Mouse (Mus musculus) heart, postnatal 36 days (tissue): ENCODE data around the gene Lamtor4. TPM values are rescaled to one million over a fixed set of nuclear protein-coding genes. Genes with fewer than 3 reads are reported as not detected.
A peak's percentile ranks its signal among the peaks of the same experiment; 100 is the strongest.
"Not testable (repeated sequence)": the region's sequence is repeated elsewhere in the genome, so short reads cannot be mapped to it uniquely, and the experiment has no call there.

Experiments
- DNase-seq, 2 experiments: peaks; one replicate each; pipeline ENCODE4 v3.0.0; 2021 to 2022
- intact Hi-C: fragments of 180-260 bp; cut with DNase I; formaldehyde crosslinking; loops from one replicate; pipeline ENCODE4 v1.15.1; 2025
- total RNA-seq, 2 experiments: library from RNA; stranded (reverse); gene quantifications; 2 replicates each; pipeline ENCODE4 v1.2.3; 2021

Gene Lamtor4
- total RNA-seq, result 10 to 100 TPM; 57.2 to 61.0 TPM

- intact Hi-C loops, result loop anchor here (5.0 kb wide), 1 partner anchor 367 kb away; the partner anchor contains the start of gene A430033K04Rik
Observed at GRCm38 (mm10) chr5:138255353-138256093, at the start of gene Lamtor4. TSS of gene Lamtor4 (plus strand) at chr5:138255482.

GRCm38 (mm10) chr5:138207253-138207652 lies 48.0 kb upstream of the Lamtor4 start:
- intact Hi-C loops, result no loop called here

More at GRCm38 (mm10) chr5:138255353-138256093, at the start of gene Lamtor4:
- DNase-seq, result peak; percentile 84 to 90

GRCm38 (mm10) chr5:138207873-138208272 lies 47.4 kb upstream of the Lamtor4 start:
- no peak for DNase-seq
- intact Hi-C loops, result loop anchor here (1.0 kb wide), 1 partner anchor 25 kb away; no protein-coding TSS in a partner anchor

More at GRCm38 (mm10) chr5:138207253-138207652, 48.0 kb upstream of the Lamtor4 start:
- no peak for DNase-seq

- intact Hi-C loops, result loop anchor here (2.0 kb wide), 1 partner anchor 68 kb away; no protein-coding TSS in a partner anchor
- DNase-seq, result not testable (repeated sequence)
Observed at GRCm38 (mm10) chr5:138216632-138217031, 38.6 kb upstream of the Lamtor4 start.

- intact Hi-C loops, result loop anchor here (10.0 kb wide), 1 partner anchor 255 kb away; no protein-coding TSS in a partner anchor
- DNase-seq, result no peak
Observed at GRCm38 (mm10) chr5:138219864-138220263, 35.4 kb upstream of the Lamtor4 start.

GRCm38 (mm10) chr5:138222111-138222510 lies 33.2 kb upstream of the Lamtor4 start:
- DNase-seq, result peak; percentile 82 to 92
- intact Hi-C loops, result loop anchor here (10.0 kb wide), 1 partner anchor 253 kb away; no protein-coding TSS in a partner anchor

- no peak for DNase-seq
- intact Hi-C loops, result loop anchor here (10.0 kb wide), 1 partner anchor 252 kb away; no protein-coding TSS in a partner anchor
Observed at GRCm38 (mm10) chr5:138223287-138223686, 32.0 kb upstream of the Lamtor4 start.

GRCm38 (mm10) chr5:138225700-138226099 lies 29.6 kb upstream of the Lamtor4 start, which contains the start of gene Nxpe5:
TSS of gene Nxpe5 (plus strand) at chr5:138225898.
- intact Hi-C loops, result loop anchor here (10.0 kb wide), 1 partner anchor 249 kb away; no protein-coding TSS in a partner anchor
- DNase-seq, result no peak

GRCm38 (mm10) chr5:138226491-138226890 lies 28.8 kb upstream of the Lamtor4 start:
- no peak for DNase-seq
- intact Hi-C loops, result loop anchor here (10.0 kb wide), 1 partner anchor 248 kb away; no protein-coding TSS in a partner anchor

GRCm38 (mm10) chr5:138227367-138227766 lies 27.9 kb upstream of the Lamtor4 start:
- intact Hi-C loops, result loop anchor here (10.0 kb wide), 1 partner anchor 247 kb away; no protein-coding TSS in a partner anchor
- no peak for DNase-seq

- intact Hi-C loops, result loop anchor here (10.0 kb wide), 1 partner anchor 247 kb away; no protein-coding TSS in a partner anchor
- DNase-seq, result peak in 1 of 2 experiments; percentile 47
Observed at GRCm38 (mm10) chr5:138228026-138228425, 27.3 kb upstream of the Lamtor4 start.

- DNase-seq, result no peak
- intact Hi-C loops, result loop anchor here (10.0 kb wide), 1 partner anchor 245 kb away; no protein-coding TSS in a partner anchor
Observed at GRCm38 (mm10) chr5:138229511-138229910, 25.8 kb upstream of the Lamtor4 start.

GRCm38 (mm10) chr5:138233778-138234177 lies 21.5 kb upstream of the Lamtor4 start:
- intact Hi-C loops, result loop anchor here (1.0 kb wide), 1 partner anchor 25 kb away; no protein-coding TSS in a partner anchor

GRCm38 (mm10) chr5:138234224-138234623 lies 21.1 kb upstream of the Lamtor4 start:
- intact Hi-C loops, result no loop called here

More at GRCm38 (mm10) chr5:138233778-138234177, 21.5 kb upstream of the Lamtor4 start:
- DNase-seq, result no peak

GRCm38 (mm10) chr5:138241511-138241910 lies 13.8 kb upstream of the Lamtor4 start:
- DNase-seq, result no peak
- intact Hi-C loops, result no loop called here

More at GRCm38 (mm10) chr5:138234224-138234623, 21.1 kb upstream of the Lamtor4 start:
- no peak for DNase-seq

GRCm38 (mm10) chr5:138251144-138251543 lies 4.1 kb upstream of the Lamtor4 start:
- intact Hi-C loops, result loop anchor here (1.0 kb wide), 1 partner anchor 50 kb away; no protein-coding TSS in a partner anchor
- DNase-seq, result no peak

- DNase-seq, result no peak
- intact Hi-C loops, result no loop called here
Observed at GRCm38 (mm10) chr5:138253061-138253460, 2.2 kb upstream of the Lamtor4 start.

- DNase-seq, result no peak
- intact Hi-C loops, result loop anchor here (5.0 kb wide), 1 partner anchor 366 kb away; the partner anchor contains the start of gene A430033K04Rik
Observed at GRCm38 (mm10) chr5:138256094-138256467, 799 bp downstream of the Lamtor4 start.

- DNase-seq, result no peak
- intact Hi-C loops, result loop anchor here (5.0 kb wide), 1 partner anchor 365 kb away; the partner anchor contains the start of gene A430033K04Rik
Observed at GRCm38 (mm10) chr5:138256966-138257584, 1.8 kb downstream of the Lamtor4 start.

GRCm38 (mm10) chr5:138257585-138257978 lies 2.3 kb downstream of the Lamtor4 start:
- DNase-seq, result no peak
- intact Hi-C loops, result loop anchor here (5.0 kb wide), 1 partner anchor 365 kb away; the partner anchor contains the start of gene A430033K04Rik
